Mouse (Mus musculus) myocyte (in vitro differentiated cells): ENCODE data around the gene Arid1b.

Experiments
- CEBPB ChIP-seq: IDR thresholded peaks from 2 replicates; pipeline ENCODE4 v1.6.1; 2011; ENCODE audit warnings: mild to moderate bottlenecking, moderate library complexity; ENCODE audit not compliant: poor library complexity, insufficient read depth, severe bottlenecking
- MAX ChIP-seq: IDR thresholded peaks from one replicate; pipeline ENCODE4 v1.6.1; 2011; ENCODE audit warnings: low read depth, mild to moderate bottlenecking, control low read depth
- MYOG ChIP-seq, 3 experiments: IDR thresholded peaks; one replicate each; pipeline ENCODE4 v1.6.1; 2011; ENCODE audit warnings: control low read depth in 2 of 3, low read depth in 2 of 3, mild to moderate bottlenecking in 2 of 3; ENCODE audit not compliant: insufficient read length in 2 of 3, control insufficient read depth in 1 of 3, insufficient read depth in 1 of 3
- POLR2A ChIP-seq: IDR thresholded peaks from one replicate; pipeline ENCODE4 v1.6.1; 2011; ENCODE audit warnings: low read depth, mild to moderate bottlenecking, control low read depth, moderate library complexity; ENCODE audit not compliant: insufficient read length
- POLR2AphosphoS2 ChIP-seq: IDR thresholded peaks from one replicate; pipeline ENCODE4 v1.6.1; 2011; ENCODE audit warnings: low read depth, control low read depth; ENCODE audit not compliant: insufficient read length
- REST ChIP-seq: IDR thresholded peaks from one replicate; pipeline ENCODE4 v1.6.1; 2011; ENCODE audit warnings: mild to moderate bottlenecking, control low read depth, moderate library complexity; ENCODE audit not compliant: insufficient read depth, insufficient read length
- USF1 ChIP-seq: IDR thresholded peaks from one replicate; pipeline ENCODE4 v1.6.1; 2011; ENCODE audit warnings: low read depth, mild to moderate bottlenecking, control low read depth, moderate library complexity

GRCm38 (mm10) chr17:5287641-5288040, 293.5 kb downstream of the Arid1b start:
- TF ChIP-seq POLR2A (no peak), POLR2AphosphoS2 (no peak), CEBPB (no peak), MAX (no peak), REST (no peak), USF1 (no peak), MYOG (IDR thresholded peaks at IDR 0.05; ENCODE audit: control insufficient read depth in 1 of 3, insufficient read depth in 1 of 3, insufficient read length in 2 of 3, low read depth in 2 of 3) (no peak)
